Mouse (Mus musculus): ENCODE results near the gene Npm3.

Gene Npm3

GRCm38 (mm10) chr19:45749243-45750043 lies at the start of gene Npm3:
Npm3 (minus strand) TSS chr19:45749591.
- peak; percentile 72 to 88 for DNase-seq

GRCm38 (mm10) chr19:45796879-45797278 lies 47.5 kb upstream of the Npm3 start:
- DNase-seq, result no peak

- DNase-seq, result no peak
Measured at GRCm38 (mm10) chr19:45796061-45796556, 46.7 kb upstream of the Npm3 start.

GRCm38 (mm10) chr19:45795406-45795944 lies 46.1 kb upstream of the Npm3 start:
- no peak for DNase-seq

GRCm38 (mm10) chr19:45794718-45795117 lies 45.3 kb upstream of the Npm3 start:
- DNase-seq, result no peak

- DNase-seq, result no peak
Measured at GRCm38 (mm10) chr19:45792404-45792803, 43.0 kb upstream of the Npm3 start.

GRCm38 (mm10) chr19:45789888-45790874 lies 40.8 kb upstream of the Npm3 start:
- DNase-seq, result no peak

- DNase-seq, result no peak
Measured at GRCm38 (mm10) chr19:45789365-45789764, 40.0 kb upstream of the Npm3 start.

GRCm38 (mm10) chr19:45788337-45788736 lies 38.9 kb upstream of the Npm3 start:
- no peak for DNase-seq

- DNase-seq, result no peak
Measured at GRCm38 (mm10) chr19:45787450-45787849, 38.1 kb upstream of the Npm3 start.

- no peak for DNase-seq
Measured at GRCm38 (mm10) chr19:45785470-45785869, 36.1 kb upstream of the Npm3 start.

GRCm38 (mm10) chr19:45783933-45784576 lies 34.7 kb upstream of the Npm3 start:
- DNase-seq, result peak in 1 of 2 experiments; percentile 10

- DNase-seq, result peak; percentile 98 to 99
Measured at GRCm38 (mm10) chr19:45783181-45783932, 34.0 kb upstream of the Npm3 start, which contains the start of gene Mgea5. Mgea5 (minus strand) TSS chr19:45783837.

- DNase-seq, result peak; percentile 78 to 79
Measured at GRCm38 (mm10) chr19:45782315-45783001, 33.1 kb upstream of the Npm3 start.

GRCm38 (mm10) chr19:45781676-45782075 lies 32.3 kb upstream of the Npm3 start:
- no peak for DNase-seq

GRCm38 (mm10) chr19:45780350-45780915 lies 31.0 kb upstream of the Npm3 start:
- no peak for DNase-seq

GRCm38 (mm10) chr19:45775486-45775885 lies 26.1 kb upstream of the Npm3 start:
- DNase-seq, result no peak

GRCm38 (mm10) chr19:45771501-45771900 lies 22.1 kb upstream of the Npm3 start:
- DNase-seq, result no peak

- no peak for DNase-seq
Measured at GRCm38 (mm10) chr19:45760810-45761209, 11.4 kb upstream of the Npm3 start.

- DNase-seq, result no peak
Measured at GRCm38 (mm10) chr19:45758671-45759070, 9.3 kb upstream of the Npm3 start.

GRCm38 (mm10) chr19:45753551-45753950 lies 4.2 kb upstream of the Npm3 start:
- DNase-seq, result peak; percentile 42 to 59

All from kidney, adult 8-10 months (tissue).